Mouse (Mus musculus): ENCODE data around the gene Slc39a9.

- no peak for TF ChIP-seq CTCF (IDR thresholded peaks at IDR 0.05; ENCODE audit: control insufficient read depth, insufficient read depth, insufficient replicate concordance, low read depth, low read length)
- no peak for TF ChIP-seq POLR2A (IDR thresholded peaks at IDR 0.05; ENCODE audit: control insufficient read depth, low read depth, low read length)
These were observed 62.7 kb downstream of the Slc39a9 start for GRCm38 (mm10) chr12:80706208-80706914.

Data from testis, adult 2 months (tissue).